Mouse (Mus musculus) gastrocnemius, postnatal 4 days (tissue): ENCODE results near the gene Dock11. TPM values are rescaled to one million over a fixed set of nuclear protein-coding genes. Genes with fewer than 3 reads are reported as not detected.

Experiments used
- DNase-seq, 2 experiments: peaks; one replicate each; pipeline ENCODE4 v3.0.0; 2021 to 2022; ENCODE audit warnings: low spot score in 2 of 2, mixed read lengths in 2 of 2
- total RNA-seq, 2 experiments: library from RNA; stranded (reverse); gene quantifications; 2 replicates each; pipeline ENCODE4 v1.2.3; 2021

The Dock11 gene
- total RNA-seq, 2 experiments from 2014 or later, result 25.1 to 27.9 TPM

- DNase-seq, result no peak
These were observed 200.0 kb downstream of the Dock11 start for GRCm38 (mm10) chrX:36088464-36089256.

GRCm38 (mm10) chrX:36100883-36101282 is 212.3 kb downstream of the Dock11 start:
- DNase-seq, result no peak

DNA sequence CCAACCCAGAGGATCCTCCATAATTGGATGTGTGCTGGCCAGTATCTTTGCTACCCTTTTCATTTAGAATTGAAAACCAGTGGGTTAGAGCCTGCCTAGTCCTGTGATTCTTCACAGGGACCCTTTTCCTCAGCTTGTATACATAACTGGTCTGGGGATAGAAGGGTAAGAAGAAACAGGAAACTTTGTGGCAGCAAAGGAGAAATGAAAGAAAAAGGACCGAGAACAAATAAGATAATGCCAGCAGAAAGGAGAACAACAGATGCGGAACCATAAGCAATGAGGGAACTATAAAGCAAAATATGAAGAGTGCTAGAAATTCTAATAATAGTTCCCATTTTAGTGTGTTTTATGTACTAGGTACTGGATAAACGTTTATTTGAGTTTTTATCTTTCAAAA is 212.7 kb downstream of the Dock11 start:
- DNase-seq, result no peak

GRCm38 (mm10) chrX:36108601-36109000 is 220.0 kb downstream of the Dock11 start:
- DNase-seq, result no peak

GRCm38 (mm10) chrX:36111622-36112421 is 223.2 kb downstream of the Dock11 start, which contains the start of gene Il13ra1:
Il13ra1 (plus strand) TSS chrX:36112110.
- DNase-seq, result peak; percentile 19 to 32

GRCm38 (mm10) chrX:36112422-36112750 is 223.8 kb downstream of the Dock11 start:
- no peak for DNase-seq

DNA sequence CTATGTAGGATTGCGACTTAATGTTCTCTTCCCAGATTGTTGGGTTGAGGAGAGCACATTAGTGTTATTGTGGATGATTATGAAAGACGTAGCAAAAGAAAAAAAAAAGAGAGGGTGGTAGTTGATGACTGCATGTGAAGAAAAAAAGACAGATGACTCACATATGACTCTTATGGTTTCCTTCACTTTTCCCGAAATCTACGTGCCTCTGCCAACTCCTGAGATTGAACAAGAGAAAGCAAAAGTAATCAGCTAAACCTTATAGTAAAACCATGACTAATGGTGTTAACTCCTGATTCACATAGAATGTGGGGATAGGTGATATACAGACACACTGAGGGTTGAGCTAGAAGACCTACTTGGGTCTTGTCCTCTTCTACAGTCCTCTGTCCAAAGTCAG is 226.5 kb downstream of the Dock11 start:
- no peak for DNase-seq

Other genes starting within 250 kb of the Dock11 start
- 10 to 100 TPM in 1 of 2 experiments, 1 to 10 TPM in 1; 8.4 to 11.0 TPM for gene Il13ra1, start 223.3 kb downstream of the Dock11 start, total RNA-seq